Mouse (Mus musculus) neural tube, embryonic 13.5 days (tissue): ENCODE measurements around the gene Olfr99. TPM values are rescaled to one million over a fixed set of nuclear protein-coding genes. Genes with fewer than 3 reads are reported as not detected.

Experiments
- ATAC-seq: fragments of 200-750 bp; cut with Nextera tagmentation; 2 replicates; pipeline ENCODE4 v1.8.0; 2017; ENCODE audit warnings: low read depth, mild to moderate bottlenecking, moderate TSS enrichment, moderate library complexity
- H3K27ac ChIP-seq: fragments of 300-500 bp; sonication (generic); replicated peaks from 2 replicates; pipeline ENCODE4 v1.5.1; 2015; ENCODE audit warnings: moderate library complexity, mild to moderate bottlenecking, inconsistent platforms
- H3K27me3 ChIP-seq: fragments of 300-500 bp; sonication (generic); 2 replicates; pipeline ENCODE4 v1.6.1; 2015; ENCODE audit warnings: mild to moderate bottlenecking, inconsistent platforms
- H3K36me3 ChIP-seq: fragments of 300-500 bp; sonication (generic); 2 replicates; pipeline ENCODE4 v1.6.1; 2015; ENCODE audit warnings: mild to moderate bottlenecking, inconsistent platforms
- H3K4me1 ChIP-seq: fragments of 300-500 bp; sonication (generic); replicated peaks from 2 replicates; pipeline ENCODE4 v1.6.1; 2015; ENCODE audit warnings: inconsistent platforms
- H3K4me2 ChIP-seq: fragments of 300-500 bp; sonication (generic); 2 replicates; pipeline ENCODE4 v1.6.1; 2015; ENCODE audit warnings: inconsistent platforms, mild to moderate bottlenecking, moderate library complexity
- H3K4me3 ChIP-seq: fragments of 300-500 bp; sonication (generic); 2 replicates; pipeline ENCODE4 v1.5.1; 2015; ENCODE audit warnings: mild to moderate bottlenecking, inconsistent platforms
- H3K9ac ChIP-seq: fragments of 300-500 bp; sonication (generic); 2 replicates; pipeline ENCODE4 v1.6.1; 2015; ENCODE audit warnings: moderate library complexity, mild to moderate bottlenecking, inconsistent platforms
- H3K9me3 ChIP-seq: fragments of 300-500 bp; sonication (generic); 2 replicates; pipeline ENCODE4 v1.6.1; 2016; ENCODE audit warnings: inconsistent platforms
- WGBS: fragments of 180-500 bp; shearing (Covaris S2); methylation state at CpG from one replicate; pipeline ENCODE4 v1.1.7; 2015; 5-methylcytosine and 5-hydroxymethylcytosine counted together
- polyA plus RNA-seq: library from polyadenylated mRNA; unstranded; fragments of >200 nt; fragmentation: Nextera tagmentation; extraction: Ambion mirVana; gene quantifications from 2 replicates; pipeline ENCODE4 v1.2.1, GENCODE M21; 2015

The Olfr99 gene
- polyA plus RNA-seq = not detected in 2 replicates

GRCm38 (mm10) chr17:37283360-37283759 lies at the start of gene Olfr99:
Gene Olfr99, minus strand, starts transcription at chr17:37283460.
- no peaks in the 10 kb centered on the region for H3K27me3 ChIP-seq
- no peaks in the 10 kb centered on the region for H3K36me3 ChIP-seq
- no peak within 1 kb of the TSS for H3K9ac ChIP-seq
- WGBS = 69% methylated on average over 1 of the region's 1 CpGs
- H3K4me2 ChIP-seq = no peak within 1 kb of the TSS
- H3K9me3 ChIP-seq = no peaks in the 10 kb centered on the region
- no peaks in the 10 kb centered on the region for H3K4me1 ChIP-seq
- no peak within 1 kb of the TSS for H3K27ac ChIP-seq
- H3K4me3 ChIP-seq = no peak within 1 kb of the TSS
- no peak for ATAC-seq

- Histone ChIP-seq H3K4me1 (no peaks in the 10 kb centered on the region), H3K9me3 (no peaks in the 10 kb centered on the region), H3K4me2 (no peak within 1 kb of the TSS), H3K36me3 (no peaks in the 10 kb centered on the region), H3K4me3 (no peak within 1 kb of the TSS), H3K9ac (no peak within 1 kb of the TSS), H3K27ac (no peak within 1 kb of the TSS), H3K27me3 (no peaks in the 10 kb centered on the region)
- ATAC-seq = no peak
Measured at GRCm38 (mm10) chr17:37316954-37317353, 33.7 kb upstream of the Olfr99 start, which contains the start of gene Olfr102. Gene Olfr102, minus strand, starts transcription at chr17:37317054.

GRCm38 (mm10) chr17:37310146-37310699 lies 27.0 kb upstream of the Olfr99 start:
- Histone ChIP-seq H3K4me2 (no peak overlapping the region), H3K27me3 (no peaks in the 10 kb centered on the region), H3K27ac (no peak overlapping the region), H3K9me3 (no peaks in the 10 kb centered on the region), H3K9ac (no peak overlapping the region), H3K4me3 (no peak overlapping the region), H3K36me3 (no peaks in the 10 kb centered on the region), H3K4me1 (no peaks in the 10 kb centered on the region)
- no peak for ATAC-seq
- 53% methylated on average over 2 of the region's 2 CpGs for WGBS

GRCm38 (mm10) chr17:37308483-37308882 lies 25.2 kb upstream of the Olfr99 start:
- ATAC-seq = no peak
- H3K36me3 ChIP-seq = no peaks in the 10 kb centered on the region
- H3K4me2 ChIP-seq = no peak overlapping the region
- no peaks in the 10 kb centered on the region for H3K4me1 ChIP-seq
- 45% methylated on average over 4 of the region's 4 CpGs for WGBS
- no peak overlapping the region for H3K4me3 ChIP-seq
- H3K27me3 ChIP-seq = no peaks in the 10 kb centered on the region
- H3K27ac ChIP-seq = no peak overlapping the region
- H3K9me3 ChIP-seq = no peaks in the 10 kb centered on the region
- H3K9ac ChIP-seq = no peak overlapping the region

GRCm38 (mm10) chr17:37304213-37304612 lies 21.0 kb upstream of the Olfr99 start, which contains the start of gene Olfr101:
Gene Olfr101, minus strand, starts transcription at chr17:37304313.
- Histone ChIP-seq H3K27ac (no peak within 1 kb of the TSS), H3K27me3 (no peaks in the 10 kb centered on the region), H3K36me3 (no peaks in the 10 kb centered on the region), H3K9me3 (no peaks in the 10 kb centered on the region), H3K4me2 (no peak within 1 kb of the TSS), H3K4me1 (no peaks in the 10 kb centered on the region), H3K9ac (no peak within 1 kb of the TSS), H3K4me3 (no peak within 1 kb of the TSS)
- 80% methylated on average over 4 of the region's 4 CpGs for WGBS
- no peak for ATAC-seq

- H3K9ac ChIP-seq = no peak overlapping the region
- H3K4me1 ChIP-seq = no peaks in the 10 kb centered on the region
- H3K9me3 ChIP-seq = no peaks in the 10 kb centered on the region
- 86% methylated on average over 1 of the region's 1 CpGs for WGBS
- no peak overlapping the region for H3K27ac ChIP-seq
- no peak for ATAC-seq
- H3K4me2 ChIP-seq = no peak overlapping the region
- H3K4me3 ChIP-seq = no peak overlapping the region
- no peaks in the 10 kb centered on the region for H3K27me3 ChIP-seq
- H3K36me3 ChIP-seq = no peaks in the 10 kb centered on the region
Measured at GRCm38 (mm10) chr17:37280331-37280730, 2.9 kb downstream of the Olfr99 start.

- H3K4me3 ChIP-seq = no peak overlapping the region
Measured at GRCm38 (mm10) chr17:37276573-37276972, 6.7 kb downstream of the Olfr99 start.

GRCm38 (mm10) chr17:37275626-37276248 lies 7.5 kb downstream of the Olfr99 start:
- ATAC-seq = no peak
- Histone ChIP-seq H3K4me2 (no peak overlapping the region), H3K9ac (no peak overlapping the region), H3K4me3 (no peak overlapping the region), H3K36me3 (no peaks in the 10 kb centered on the region), H3K9me3 (no peaks in the 10 kb centered on the region), H3K4me1 (peaks cover under 1% of the 10 kb centered on the region), H3K27ac (no peak overlapping the region), H3K27me3 (peaks cover 4% of the 10 kb centered on the region; the same call in 1 of the 2 replicates)
- WGBS = 78% methylated on average over 2 of the region's 2 CpGs

More at GRCm38 (mm10) chr17:37276573-37276972, 6.7 kb downstream of the Olfr99 start:
- H3K4me2 ChIP-seq = no peak overlapping the region
- H3K9me3 ChIP-seq = no peaks in the 10 kb centered on the region
- H3K4me1 ChIP-seq = no peaks in the 10 kb centered on the region
- H3K27me3 ChIP-seq = no peaks in the 10 kb centered on the region
- H3K36me3 ChIP-seq = no peaks in the 10 kb centered on the region
- no peak overlapping the region for H3K27ac ChIP-seq
- ATAC-seq = no peak
- no peak overlapping the region for H3K9ac ChIP-seq

GRCm38 (mm10) chr17:37270702-37271092 lies 12.6 kb downstream of the Olfr99 start:
- Histone ChIP-seq H3K4me3 (peak overlapping the region; percentile 47), H3K4me1 (peaks cover 6% of the 10 kb centered on the region), H3K9ac (peak overlapping the region; percentile 61), H3K9me3 (no peaks in the 10 kb centered on the region), H3K36me3 (no peaks in the 10 kb centered on the region), H3K27ac (no peak overlapping the region), H3K27me3 (peaks cover 6% of the 10 kb centered on the region; the same call in 1 of the 2 replicates), H3K4me2 (peak overlapping the region; percentile 80)
- WGBS = 74% methylated on average over 8 of the region's 8 CpGs
- ATAC-seq = no peak; the same call in 1 of the 2 replicates

GRCm38 (mm10) chr17:37270058-37270701 lies 13.1 kb downstream of the Olfr99 start, which contains the start of gene H2-M3:
Gene H2-M3, plus strand, starts transcription at chr17:37270220.
- peak within 1 kb of the TSS; percentile 47 for H3K4me3 ChIP-seq
- H3K4me1 ChIP-seq = peaks cover 6% of the 10 kb centered on the region
- ATAC-seq = peak; percentile 98
- H3K9me3 ChIP-seq = no peaks in the 10 kb centered on the region
- H3K27me3 ChIP-seq = peaks cover 6% of the 10 kb centered on the region; the same call in 1 of the 2 replicates
- WGBS = 5% methylated on average over 26 of the region's 26 CpGs
- H3K9ac ChIP-seq = peak within 1 kb of the TSS; percentile 61
- no peak within 1 kb of the TSS for H3K27ac ChIP-seq
- no peaks in the 10 kb centered on the region for H3K36me3 ChIP-seq
- peak within 1 kb of the TSS; percentile 80 for H3K4me2 ChIP-seq

- no peaks in the 10 kb centered on the region for H3K4me1 ChIP-seq
- no peak within 1 kb of the TSS for H3K9ac ChIP-seq
- no peak within 1 kb of the TSS for H3K4me2 ChIP-seq
- no peak within 1 kb of the TSS for H3K27ac ChIP-seq
- no peak within 1 kb of the TSS for H3K4me3 ChIP-seq
- 81% methylated on average over 1 of the region's 1 CpGs for WGBS
- ATAC-seq = no peak
- no peaks in the 10 kb centered on the region for H3K36me3 ChIP-seq
- no peaks in the 10 kb centered on the region for H3K9me3 ChIP-seq
- H3K27me3 ChIP-seq = no peaks in the 10 kb centered on the region
Measured at GRCm38 (mm10) chr17:37263626-37264025, 19.6 kb downstream of the Olfr99 start, which contains the start of gene Olfr98. Gene Olfr98, minus strand, starts transcription at chr17:37263749.

- Histone ChIP-seq H3K27ac (no peak overlapping the region), H3K36me3 (no peaks in the 10 kb centered on the region), H3K9ac (no peak overlapping the region), H3K9me3 (no peaks in the 10 kb centered on the region), H3K4me1 (no peaks in the 10 kb centered on the region), H3K4me2 (no peak overlapping the region), H3K27me3 (no peaks in the 10 kb centered on the region), H3K4me3 (no peak overlapping the region)
- WGBS = 15% methylated on average over 1 of the region's 1 CpGs
- no peak for ATAC-seq
Measured at GRCm38 (mm10) chr17:37250544-37250943, 32.7 kb downstream of the Olfr99 start.
